Mouse (Mus musculus) neural tube, embryonic 13.5 days (tissue): Measurements from ENCODE around the gene Spata17. TPM values are rescaled to one million over a fixed set of nuclear protein-coding genes. Genes with fewer than 3 reads are reported as not detected.

ENCODE experiments used
- ATAC-seq: fragments of 200-750 bp; cut with Nextera tagmentation; 2 replicates; pipeline ENCODE4 v1.8.0; 2017; ENCODE audit warnings: low read depth, mild to moderate bottlenecking, moderate TSS enrichment, moderate library complexity
- H3K27ac ChIP-seq: fragments of 300-500 bp; sonication (generic); replicated peaks from 2 replicates; pipeline ENCODE4 v1.5.1; 2015; ENCODE audit warnings: moderate library complexity, mild to moderate bottlenecking, inconsistent platforms
- H3K27me3 ChIP-seq: fragments of 300-500 bp; sonication (generic); 2 replicates; pipeline ENCODE4 v1.6.1; 2015; ENCODE audit warnings: mild to moderate bottlenecking, inconsistent platforms
- H3K36me3 ChIP-seq: fragments of 300-500 bp; sonication (generic); 2 replicates; pipeline ENCODE4 v1.6.1; 2015; ENCODE audit warnings: mild to moderate bottlenecking, inconsistent platforms
- H3K4me1 ChIP-seq: fragments of 300-500 bp; sonication (generic); replicated peaks from 2 replicates; pipeline ENCODE4 v1.6.1; 2015; ENCODE audit warnings: inconsistent platforms
- H3K4me2 ChIP-seq: fragments of 300-500 bp; sonication (generic); 2 replicates; pipeline ENCODE4 v1.6.1; 2015; ENCODE audit warnings: inconsistent platforms, mild to moderate bottlenecking, moderate library complexity
- H3K4me3 ChIP-seq: fragments of 300-500 bp; sonication (generic); 2 replicates; pipeline ENCODE4 v1.5.1; 2015; ENCODE audit warnings: mild to moderate bottlenecking, inconsistent platforms
- H3K9ac ChIP-seq: fragments of 300-500 bp; sonication (generic); 2 replicates; pipeline ENCODE4 v1.6.1; 2015; ENCODE audit warnings: moderate library complexity, mild to moderate bottlenecking, inconsistent platforms
- H3K9me3 ChIP-seq: fragments of 300-500 bp; sonication (generic); 2 replicates; pipeline ENCODE4 v1.6.1; 2016; ENCODE audit warnings: inconsistent platforms
- WGBS: fragments of 180-500 bp; shearing (Covaris S2); methylation state at CpG from one replicate; pipeline ENCODE4 v1.1.7; 2015; 5-methylcytosine and 5-hydroxymethylcytosine counted together
- polyA plus RNA-seq: library from polyadenylated mRNA; unstranded; fragments of >200 nt; fragmentation: Nextera tagmentation; extraction: Ambion mirVana; gene quantifications from 2 replicates; pipeline ENCODE4 v1.2.1, GENCODE M21; 2015

The Spata17 gene
- polyA plus RNA-seq, 1 experiment from 2014 or later, result 1.3 TPM

- no peaks in the 10 kb centered on the region for H3K9me3 ChIP-seq
- H3K27me3 ChIP-seq, result no peaks in the 10 kb centered on the region
- H3K36me3 ChIP-seq, result peaks cover 27% of the 10 kb centered on the region
- no peak overlapping the region for H3K9ac ChIP-seq
- no peak overlapping the region for H3K4me2 ChIP-seq
- H3K27ac ChIP-seq, result no peak overlapping the region
- no peak overlapping the region for H3K4me3 ChIP-seq
- 81% methylated on average over 5 of the region's 5 CpGs for WGBS
- 0 out of 2 replicates have a peak, but pooled peaks cover 11% of the 10 kb centered on the region for H3K4me1 ChIP-seq
- no peak for ATAC-seq
These were observed 15.0 kb upstream of the Spata17 start for GRCm38 (mm10) chr1:187230255-187230654.

GRCm38 (mm10) chr1:187228414-187229146, 13.3 kb upstream of the Spata17 start:
- no peaks in the 10 kb centered on the region for H3K9me3 ChIP-seq
- no peaks in the 10 kb centered on the region for H3K27me3 ChIP-seq
- H3K4me2 ChIP-seq, result no peak overlapping the region
- no peak overlapping the region for H3K4me3 ChIP-seq
- H3K36me3 ChIP-seq, result peaks cover 20% of the 10 kb centered on the region
- H3K4me1 ChIP-seq, result 0 out of 2 replicates have a peak, but pooled peaks cover 11% of the 10 kb centered on the region
- no peak overlapping the region for H3K27ac ChIP-seq
- WGBS, result 84% methylated on average over 13 of the region's 13 CpGs
- ATAC-seq, result no peak
- no peak overlapping the region for H3K9ac ChIP-seq

- peaks cover 14% of the 10 kb centered on the region for H3K36me3 ChIP-seq
- 0 out of 2 replicates have a peak, but pooled peaks cover 11% of the 10 kb centered on the region for H3K4me1 ChIP-seq
- H3K27ac ChIP-seq, result no peak overlapping the region
- WGBS, result 77% methylated on average over 11 of the region's 11 CpGs
- H3K9me3 ChIP-seq, result no peaks in the 10 kb centered on the region
- H3K4me3 ChIP-seq, result no peak overlapping the region
- no peak overlapping the region for H3K9ac ChIP-seq
- no peak overlapping the region for H3K4me2 ChIP-seq
- ATAC-seq, result no peak
- H3K27me3 ChIP-seq, result no peaks in the 10 kb centered on the region
These were observed 11.2 kb upstream of the Spata17 start for GRCm38 (mm10) chr1:187226328-187227025.

- Histone ChIP-seq H3K9me3 (no peaks in the 10 kb centered on the region), H3K27ac (no peak overlapping the region), H3K4me2 (no peak overlapping the region), H3K36me3 (peaks cover 4% of the 10 kb centered on the region), H3K27me3 (no peaks in the 10 kb centered on the region), H3K9ac (no peak overlapping the region), H3K4me3 (no peak overlapping the region), H3K4me1 (peaks cover 17% of the 10 kb centered on the region)
- 85% methylated on average over 6 of the region's 6 CpGs for WGBS
- no peak for ATAC-seq
These were observed 5.5 kb upstream of the Spata17 start for GRCm38 (mm10) chr1:187220756-187221155.

GRCm38 (mm10) chr1:187216620-187217410, 1.6 kb upstream of the Spata17 start:
- no peak overlapping the region for H3K4me3 ChIP-seq
- no peak overlapping the region for H3K27ac ChIP-seq
- no peak overlapping the region for H3K4me2 ChIP-seq
- no peak overlapping the region for H3K9ac ChIP-seq
- WGBS, result 93% methylated on average over 9 of the region's 9 CpGs
- peaks cover 18% of the 10 kb centered on the region for H3K4me1 ChIP-seq
- no peaks in the 10 kb centered on the region for H3K27me3 ChIP-seq
- ATAC-seq, result no peak
- H3K36me3 ChIP-seq, result no peaks in the 10 kb centered on the region
- no peaks in the 10 kb centered on the region for H3K9me3 ChIP-seq

GRCm38 (mm10) chr1:187210736-187211135, 4.5 kb downstream of the Spata17 start:
- H3K27me3 ChIP-seq, result no peaks in the 10 kb centered on the region
- no peak overlapping the region for H3K9ac ChIP-seq
- 82% methylated on average over 4 of the region's 4 CpGs for WGBS
- no peaks in the 10 kb centered on the region for H3K36me3 ChIP-seq
- H3K4me1 ChIP-seq, result peaks cover under 1% of the 10 kb centered on the region; the same call in 1 of the 2 replicates
- H3K27ac ChIP-seq, result no peak overlapping the region
- no peaks in the 10 kb centered on the region for H3K9me3 ChIP-seq
- no peak for ATAC-seq
- H3K4me3 ChIP-seq, result no peak overlapping the region
- H3K4me2 ChIP-seq, result no peak overlapping the region

GRCm38 (mm10) chr1:187209496-187209895, 5.8 kb downstream of the Spata17 start:
- no peak for ATAC-seq
- 64% methylated on average over 4 of the region's 4 CpGs for WGBS

GRCm38 (mm10) chr1:187205506-187205905, 9.8 kb downstream of the Spata17 start:
- 76% methylated on average over 6 of the region's 6 CpGs for WGBS
- H3K27me3 ChIP-seq, result no peaks in the 10 kb centered on the region
- no peaks in the 10 kb centered on the region for H3K9me3 ChIP-seq
- H3K4me2 ChIP-seq, result no peak overlapping the region
- H3K36me3 ChIP-seq, result no peaks in the 10 kb centered on the region
- H3K4me1 ChIP-seq, result no peaks in the 10 kb centered on the region
- no peak overlapping the region for H3K9ac ChIP-seq
- ATAC-seq, result no peak
- H3K4me3 ChIP-seq, result no peak overlapping the region
- no peak overlapping the region for H3K27ac ChIP-seq

More at GRCm38 (mm10) chr1:187209496-187209895, 5.8 kb downstream of the Spata17 start:
- Histone ChIP-seq H3K4me3 (no peak overlapping the region), H3K9ac (no peak overlapping the region), H3K27me3 (no peaks in the 10 kb centered on the region), H3K4me1 (no peaks in the 10 kb centered on the region), H3K9me3 (no peaks in the 10 kb centered on the region), H3K27ac (no peak overlapping the region), H3K4me2 (no peak overlapping the region), H3K36me3 (no peaks in the 10 kb centered on the region)

GRCm38 (mm10) chr1:187178546-187178945, 36.7 kb downstream of the Spata17 start:
- Histone ChIP-seq H3K4me3 (no peak overlapping the region), H3K27ac (no peak overlapping the region), H3K36me3 (no peaks in the 10 kb centered on the region), H3K4me1 (peaks cover 3% of the 10 kb centered on the region; the same call in 1 of the 2 replicates), H3K9me3 (no peaks in the 10 kb centered on the region), H3K27me3 (no peaks in the 10 kb centered on the region), H3K4me2 (no peak overlapping the region), H3K9ac (no peak overlapping the region)
- 76% methylated on average over 1 of the region's 1 CpGs for WGBS
- no peak for ATAC-seq

- Histone ChIP-seq H3K4me3 (no peak overlapping the region), H3K36me3 (no peaks in the 10 kb centered on the region), H3K4me1 (no peaks in the 10 kb centered on the region), H3K27me3 (no peaks in the 10 kb centered on the region), H3K9ac (no peak overlapping the region), H3K4me2 (no peak overlapping the region), H3K9me3 (no peaks in the 10 kb centered on the region), H3K27ac (no peak overlapping the region)
- 92% methylated on average over 1 of the region's 1 CpGs for WGBS
- ATAC-seq, result no peak
These were observed 39.3 kb downstream of the Spata17 start for GRCm38 (mm10) chr1:187175991-187176390.

- no peak for ATAC-seq
- 78% methylated on average over 3 of the region's 3 CpGs for WGBS
- H3K36me3 ChIP-seq, result no peaks in the 10 kb centered on the region
- H3K9ac ChIP-seq, result no peak overlapping the region
- H3K27me3 ChIP-seq, result no peaks in the 10 kb centered on the region
- no peak overlapping the region for H3K27ac ChIP-seq
- no peaks in the 10 kb centered on the region for H3K4me1 ChIP-seq
- no peak overlapping the region for H3K4me3 ChIP-seq
- H3K4me2 ChIP-seq, result no peak overlapping the region
- H3K9me3 ChIP-seq, result no peaks in the 10 kb centered on the region; the same call in 1 of the 2 replicates
These were observed 44.9 kb downstream of the Spata17 start for GRCm38 (mm10) chr1:187170361-187170760.

- Histone ChIP-seq H3K36me3 (no peaks in the 10 kb centered on the region), H3K4me1 (no peaks in the 10 kb centered on the region), H3K27ac (no peak overlapping the region), H3K9me3 (no peaks in the 10 kb centered on the region; the same call in 1 of the 2 replicates), H3K4me3 (no peak overlapping the region), H3K4me2 (no peak overlapping the region), H3K9ac (no peak overlapping the region), H3K27me3 (no peaks in the 10 kb centered on the region)
- no peak for ATAC-seq
- WGBS, result 64% methylated on average over 7 of the region's 7 CpGs
These were observed 45.6 kb downstream of the Spata17 start for GRCm38 (mm10) chr1:187169646-187170045.
